Mouse (Mus musculus) right cerebral cortex, adult 2 months (tissue): ENCODE data around the gene Rad54l2.
A peak's percentile ranks its signal among the peaks of the same experiment; 100 is the strongest.

Experiments
- DNase-seq, 2 experiments: peaks; one replicate each; pipeline ENCODE4 v3.0.0; 2021 to 2022; ENCODE audit warnings: low spot score in 2 of 2

Gene Rad54l2

DNA sequence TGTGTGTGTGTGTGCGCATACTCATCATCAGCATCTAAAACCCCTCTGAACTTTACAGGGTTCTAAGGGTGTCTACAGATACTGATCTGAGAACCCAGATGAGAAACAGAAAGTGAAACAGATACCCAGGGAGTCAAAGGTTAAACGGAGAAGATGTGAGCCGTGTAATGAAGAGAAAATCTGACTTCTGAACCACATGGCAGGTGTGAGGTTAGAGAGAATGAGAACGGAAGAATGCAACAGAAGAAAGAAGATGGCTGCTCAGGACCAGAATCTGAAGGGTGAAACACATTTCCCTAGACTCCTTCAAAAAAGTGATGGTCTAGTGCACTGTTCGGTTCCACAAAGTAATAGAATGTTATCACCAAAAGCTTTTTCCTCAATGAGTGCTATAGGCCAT, 36.9 kb downstream of the Rad54l2 start:
- no peak for DNase-seq

DNA sequence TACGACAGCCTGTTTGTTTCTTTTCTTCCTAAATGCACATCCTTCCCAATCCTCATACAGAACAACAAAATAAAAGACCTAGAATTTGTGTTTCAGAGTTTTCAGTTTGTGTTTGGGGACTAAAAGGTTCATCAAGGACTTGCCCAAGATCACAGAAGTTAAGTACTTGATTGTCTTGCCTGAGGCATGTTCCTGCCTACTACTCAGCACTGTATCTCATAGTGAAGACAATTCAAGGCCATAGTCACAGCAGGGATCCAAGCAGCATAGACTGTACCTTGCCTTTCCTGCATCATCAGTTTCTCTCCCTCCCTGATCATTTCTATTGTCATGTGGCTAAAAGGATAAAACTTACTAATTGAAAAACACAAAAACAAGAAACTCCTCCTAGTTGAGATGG, 49.0 kb downstream of the Rad54l2 start:
- no peak for DNase-seq

DNA sequence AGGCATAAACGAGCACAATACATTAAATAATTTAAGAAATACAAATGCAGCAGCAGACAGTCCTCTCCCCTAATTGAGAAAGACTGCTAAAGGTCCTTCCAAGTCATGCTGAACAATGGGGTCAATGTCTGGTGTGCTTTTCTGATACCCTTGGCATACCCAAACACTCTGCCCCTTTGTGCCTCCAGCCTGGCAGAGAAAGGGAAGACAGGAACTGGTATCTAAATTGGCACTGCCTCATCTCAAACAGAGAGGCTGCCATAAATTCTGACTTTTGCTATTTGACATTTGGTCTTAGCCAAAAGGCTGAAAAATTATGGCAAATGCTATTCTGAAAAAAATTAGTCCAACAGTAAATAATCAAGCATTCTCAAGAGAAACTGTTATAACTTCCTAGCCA, 49.9 kb downstream of the Rad54l2 start:
- no peak for DNase-seq

DNA sequence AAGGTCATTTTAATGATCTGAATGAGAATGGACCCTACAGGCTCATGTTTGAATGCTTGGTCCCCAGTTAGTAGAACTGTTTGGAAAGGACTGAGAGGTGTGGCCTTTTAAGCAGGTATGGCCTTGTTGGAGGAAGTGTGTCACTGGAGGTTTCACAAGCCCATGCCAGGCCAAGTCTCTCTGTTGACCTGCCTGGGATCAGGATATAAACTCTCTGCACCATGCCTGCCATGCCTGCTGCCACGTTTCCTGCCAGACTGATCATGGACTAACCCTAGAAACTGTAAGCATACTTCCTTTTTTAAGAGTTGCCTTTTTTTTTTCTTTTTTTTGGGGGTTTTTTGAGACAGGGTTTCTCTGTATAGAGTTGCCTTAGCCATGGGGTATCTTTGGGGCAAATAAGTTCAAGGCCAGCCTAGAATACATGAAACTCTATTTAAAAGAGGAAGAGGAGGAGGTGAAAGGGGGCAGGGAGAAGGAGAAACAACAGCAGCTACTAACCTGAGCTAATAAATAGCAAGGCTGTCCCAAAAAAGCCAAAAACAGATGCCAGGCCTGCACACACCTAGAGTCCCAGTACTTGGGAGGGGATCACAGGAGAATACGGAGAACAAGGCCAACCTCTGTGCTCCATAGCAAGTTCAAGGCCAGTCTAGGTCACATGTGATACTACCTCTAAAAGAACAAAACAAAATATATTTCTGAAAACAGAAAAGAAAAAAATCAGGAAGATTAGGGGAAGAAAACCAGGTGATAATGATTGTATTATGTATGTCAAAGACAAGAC, 50.6 kb downstream of the Rad54l2 start:
- DNase-seq: no peak

DNA sequence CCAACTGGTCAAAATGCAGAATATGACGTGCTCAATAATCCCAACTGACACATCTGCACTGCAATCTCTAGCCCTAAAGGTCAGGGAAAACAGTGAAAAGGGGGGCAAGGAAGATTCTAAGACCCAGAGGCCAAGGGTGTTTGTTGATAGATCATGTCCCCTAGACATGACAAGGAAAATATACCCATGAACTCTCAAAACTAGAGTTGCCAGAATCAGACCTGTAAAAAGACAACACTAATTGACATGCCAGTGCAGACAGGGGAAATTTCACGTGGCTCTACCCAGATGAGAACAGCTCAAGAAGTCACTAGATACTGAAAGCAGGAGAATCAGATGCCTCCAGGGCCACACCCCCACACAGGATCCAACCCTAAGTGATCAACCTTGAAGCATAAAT, 55.3 kb downstream of the Rad54l2 start:
- DNase-seq: no peak

DNA sequence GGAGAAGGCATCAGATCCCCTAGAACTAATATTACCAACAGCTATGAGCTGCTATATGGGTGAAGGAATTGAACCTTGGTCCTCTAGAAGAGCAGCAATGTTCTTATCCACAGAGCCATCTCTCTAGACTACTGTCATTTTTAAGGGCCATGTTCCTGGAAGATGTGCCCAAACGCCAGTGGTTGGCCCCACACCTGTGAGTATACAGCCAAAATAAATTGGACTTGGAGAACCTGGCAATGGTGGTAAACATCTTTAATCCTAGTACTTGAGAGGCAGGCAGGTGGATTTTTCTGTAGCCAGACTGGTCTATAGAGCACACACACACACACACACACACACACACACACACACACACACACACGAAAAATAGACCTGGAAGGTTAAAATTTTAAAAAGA, 59.6 kb downstream of the Rad54l2 start:
- no peak for DNase-seq

DNA sequence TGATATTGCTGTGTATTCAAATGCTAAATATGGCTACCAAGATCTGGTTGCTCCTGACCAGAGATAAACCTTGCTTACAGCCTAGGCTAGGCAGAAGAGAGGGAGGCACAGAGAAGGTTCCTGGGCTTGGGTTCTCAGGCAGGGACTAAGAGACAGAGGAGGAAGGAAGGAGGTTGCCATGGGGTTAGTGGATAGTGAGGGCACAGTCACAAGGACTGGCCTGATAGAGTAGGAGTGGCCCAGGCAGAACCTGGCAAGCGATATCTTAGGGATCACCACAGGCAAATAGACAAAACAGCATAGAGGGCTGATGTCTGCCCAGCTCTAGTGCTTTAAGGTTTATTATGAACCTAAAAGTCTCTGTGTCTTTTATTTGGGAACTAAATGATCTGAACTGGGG, 62.1 kb downstream of the Rad54l2 start:
- no peak for DNase-seq

DNA sequence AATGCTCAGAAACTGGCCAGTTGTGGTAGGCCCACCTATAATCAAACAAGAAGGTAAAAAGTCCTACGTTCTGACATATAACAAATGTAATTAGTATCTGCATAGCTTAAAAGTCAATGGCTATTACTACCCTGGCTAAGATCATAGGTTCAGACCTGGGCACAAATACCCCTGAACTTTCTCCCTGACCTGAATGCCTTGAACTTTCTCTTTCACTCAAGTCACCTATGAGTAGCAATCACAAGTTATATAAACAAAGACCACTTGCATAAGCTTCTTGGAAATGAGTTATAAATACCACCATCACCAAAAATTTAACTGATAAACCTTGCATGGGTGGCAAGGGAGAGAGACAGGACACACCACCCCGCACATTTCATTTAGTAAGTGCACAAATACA, 63.6 kb downstream of the Rad54l2 start:
- DNase-seq: no peak

DNA sequence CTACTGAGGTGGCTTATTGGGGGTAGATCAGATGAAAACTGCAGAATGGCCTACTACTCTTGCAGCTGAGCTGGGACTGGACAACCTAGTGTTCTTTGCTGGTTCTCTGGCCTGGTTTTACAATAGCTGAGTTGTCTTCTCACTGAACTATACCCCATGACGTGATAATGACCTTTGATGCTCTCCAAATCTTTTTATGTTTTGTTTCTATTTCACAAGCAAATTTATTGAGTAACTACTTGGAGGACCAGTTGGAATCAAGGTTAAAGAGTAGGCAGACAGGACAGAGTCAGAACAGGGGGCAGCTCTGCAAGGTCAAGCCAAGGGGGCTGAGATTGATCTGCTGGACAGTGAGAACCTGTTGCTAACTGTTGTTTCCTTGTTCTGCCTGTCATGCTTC, 64.1 kb downstream of the Rad54l2 start:
- DNase-seq: no peak

DNA sequence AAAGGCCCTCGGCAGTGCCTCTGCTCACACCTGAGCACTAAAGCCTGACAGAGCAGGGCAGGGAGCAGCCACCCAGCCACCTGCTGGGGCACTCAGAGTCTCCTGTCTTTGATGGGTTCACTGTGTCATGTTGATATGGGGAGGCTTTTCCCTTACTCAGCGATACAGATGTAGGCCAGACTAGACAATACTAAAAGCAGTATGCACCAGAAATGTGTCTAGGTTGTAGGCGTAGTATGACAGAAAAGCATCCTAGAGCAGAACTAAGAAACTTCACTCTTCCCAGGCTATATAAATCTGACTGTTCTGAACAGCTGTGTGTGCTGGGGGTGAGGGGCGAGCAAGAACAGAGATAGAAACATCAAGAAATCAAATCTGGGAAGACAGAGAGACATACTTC, 72.3 kb downstream of the Rad54l2 start:
- no peak for DNase-seq

DNA sequence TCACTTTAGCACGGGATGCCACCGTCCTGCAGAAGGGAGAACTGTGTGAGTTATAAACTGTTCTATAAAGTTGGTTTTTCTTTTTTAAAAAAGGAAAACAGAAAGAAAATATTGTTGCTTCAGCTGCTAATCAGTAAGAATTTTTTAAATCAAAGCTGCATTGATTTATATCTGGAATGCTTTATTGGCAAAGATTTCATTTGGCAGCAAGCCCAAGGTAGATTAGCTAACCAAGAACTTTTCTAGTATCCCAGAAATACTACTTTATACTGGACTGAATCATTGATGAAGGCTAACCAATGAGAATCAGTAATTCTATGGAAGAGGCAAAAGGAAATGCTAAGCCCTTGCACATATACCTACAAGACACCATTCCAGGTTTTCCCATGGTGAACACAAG, 72.8 kb downstream of the Rad54l2 start:
- DNase-seq: no peak

DNA sequence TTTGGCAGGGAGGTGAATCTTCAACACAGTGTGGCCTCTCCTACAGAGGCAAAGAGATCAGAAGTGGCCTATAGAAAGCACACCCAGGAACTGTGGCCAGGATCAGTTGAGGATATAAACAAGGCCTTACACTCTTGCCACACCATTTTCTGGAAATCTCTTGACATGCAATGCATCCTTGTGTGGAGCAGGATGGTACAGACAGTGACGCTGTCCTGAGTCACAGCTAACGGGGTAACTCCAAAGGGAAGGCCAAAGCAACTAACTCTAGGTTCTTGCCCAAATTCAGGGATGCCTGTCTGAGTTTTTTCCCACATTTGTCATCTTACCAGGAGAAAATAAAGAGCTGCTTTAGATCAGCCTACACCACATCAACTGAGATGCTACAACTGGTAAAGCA, 76.5 kb downstream of the Rad54l2 start:
- DNase-seq: no peak

DNA sequence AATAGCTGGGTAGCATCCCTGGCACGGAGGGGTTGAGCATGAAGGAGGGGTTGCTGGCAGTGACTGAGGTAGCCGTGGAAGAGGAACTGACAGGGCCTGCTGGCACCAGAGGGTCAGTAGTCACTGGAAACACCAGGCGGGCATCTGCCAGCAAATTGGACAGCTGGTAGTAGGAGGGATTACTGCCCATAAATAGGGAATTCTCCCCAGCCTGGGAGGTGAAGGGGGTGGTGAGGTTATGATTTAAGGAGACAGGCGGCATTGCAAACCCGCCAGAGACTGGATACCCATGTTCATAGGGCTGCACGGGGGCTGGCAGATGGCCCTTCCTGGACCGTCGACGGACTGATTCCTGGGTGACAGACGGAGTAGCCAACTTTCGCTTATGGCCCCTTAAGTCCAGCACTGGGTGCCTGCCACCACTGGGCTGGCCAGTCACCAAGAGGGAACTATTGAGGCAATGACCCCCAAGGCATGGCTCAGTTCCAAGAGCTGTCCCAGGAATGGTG, 96.0 kb downstream of the Rad54l2 start:
- DNase-seq: no peak

DNA sequence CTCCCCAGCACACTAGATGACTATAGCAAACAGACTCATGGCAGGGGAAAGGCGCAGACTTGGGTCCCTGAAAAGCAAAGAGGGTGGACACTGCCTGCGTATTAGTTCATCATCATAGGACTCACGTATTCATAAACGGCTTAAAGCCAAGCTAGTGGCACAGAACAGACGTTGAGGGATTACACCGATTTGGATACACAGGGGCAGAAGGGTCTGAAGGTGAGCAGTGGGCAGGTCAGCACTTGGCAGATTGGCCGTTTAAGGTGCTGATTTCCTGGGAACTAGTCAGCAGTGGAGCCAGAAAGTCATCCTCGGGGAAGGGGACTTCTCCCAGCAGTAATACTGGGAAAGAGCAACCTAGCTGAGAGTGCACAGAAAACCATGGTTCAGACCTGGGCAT, 100.2 kb downstream of the Rad54l2 start:
- DNase-seq: no peak

DNA sequence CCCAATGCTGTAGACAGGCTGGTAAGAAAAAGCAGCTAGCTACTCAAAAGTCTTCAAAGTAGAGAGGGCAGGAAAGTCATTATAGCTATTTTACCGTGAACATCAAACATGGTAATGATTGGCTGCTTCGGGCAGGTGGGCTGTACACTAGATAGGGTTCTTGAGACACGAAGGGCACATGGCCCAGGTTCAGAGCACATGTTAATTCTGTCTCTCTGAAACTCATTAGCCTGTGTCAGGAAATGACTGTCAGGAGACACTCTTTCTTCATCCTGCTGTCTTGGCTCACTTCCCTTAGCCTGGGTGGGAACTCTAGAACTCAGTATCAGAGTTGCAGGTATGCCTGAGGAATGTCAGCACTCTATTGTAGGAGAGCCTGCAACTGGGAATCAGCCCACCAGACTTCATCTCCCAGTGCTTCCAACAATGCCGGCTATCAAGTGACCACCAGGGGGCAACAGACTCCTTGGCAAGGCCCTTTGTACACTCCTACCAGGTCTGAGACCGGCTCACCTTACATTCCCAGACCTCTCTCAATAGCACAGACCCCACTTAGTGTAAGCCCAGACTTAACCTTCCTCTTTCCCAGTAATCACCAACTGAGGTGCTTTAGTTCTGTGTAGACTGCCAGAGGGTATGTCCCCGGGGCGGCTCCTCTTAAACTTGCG, 101.9 kb downstream of the Rad54l2 start:
- peak; percentile 76 to 77 for DNase-seq

DNA sequence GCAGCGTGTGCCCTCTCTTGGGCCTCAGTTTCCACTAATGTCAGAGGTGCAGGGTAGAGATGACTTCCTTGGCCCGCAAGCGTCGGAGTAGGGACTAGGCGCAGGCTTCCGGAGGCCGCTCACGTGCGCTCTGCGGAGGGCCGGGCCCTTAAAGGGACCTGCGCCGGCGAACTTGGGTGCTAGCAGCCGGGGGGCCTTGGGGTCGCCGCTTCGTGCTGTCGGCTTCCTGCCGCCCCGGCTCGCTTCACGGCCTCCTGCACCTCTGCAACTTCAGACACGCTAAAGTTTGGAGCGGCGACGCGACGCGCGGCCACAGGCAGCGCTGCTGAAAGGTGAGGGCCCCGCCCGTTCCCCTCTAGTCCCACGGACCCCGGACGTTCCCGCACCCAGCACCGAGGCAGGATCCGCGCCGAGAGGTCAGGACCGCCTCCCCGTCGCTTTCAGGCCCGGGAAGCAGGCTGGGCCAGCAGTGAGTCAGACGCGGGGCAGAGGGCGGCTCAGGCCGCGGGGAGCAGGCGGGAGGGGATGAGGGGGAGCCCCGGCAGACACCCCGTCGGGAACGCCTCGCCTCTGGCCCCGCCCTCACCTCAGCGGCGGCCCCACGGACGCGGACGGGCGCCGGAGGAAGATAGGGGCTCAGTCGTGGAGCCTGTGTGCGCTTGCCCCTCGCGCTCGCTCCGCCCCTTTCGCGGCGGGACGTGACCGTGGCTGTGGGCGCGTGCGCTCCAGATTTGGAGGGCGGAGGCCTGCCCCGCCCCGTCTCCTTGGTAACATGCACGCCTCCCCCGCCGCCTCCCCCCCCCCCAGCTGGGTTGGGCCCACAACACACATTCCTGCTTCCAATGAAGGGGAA, 103.5 kb downstream of the Rad54l2 start, which contains the start of gene Tex264:
Gene Tex264, minus strand, starts transcription at position 679 of the 853 bp plus-strand sequence.
- peak; percentile 83 to 86 for DNase-seq

DNA sequence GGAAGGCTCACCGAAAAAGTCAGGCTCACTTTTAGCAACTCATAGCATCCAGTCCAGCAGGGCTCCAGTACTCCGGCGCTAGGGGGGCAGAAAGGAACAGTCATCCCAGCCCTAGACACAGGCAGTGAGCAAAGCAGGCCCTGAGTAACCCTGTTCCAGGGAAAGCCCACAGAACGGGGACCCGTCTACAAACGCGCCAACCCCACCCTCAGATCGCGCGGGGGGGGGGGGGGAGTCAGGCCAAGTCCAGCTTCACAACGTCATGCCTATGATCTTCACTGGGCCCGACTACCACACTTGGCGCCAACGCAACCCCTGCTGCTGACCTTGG, 104.1 kb downstream of the Rad54l2 start:
- no peak for DNase-seq

DNA sequence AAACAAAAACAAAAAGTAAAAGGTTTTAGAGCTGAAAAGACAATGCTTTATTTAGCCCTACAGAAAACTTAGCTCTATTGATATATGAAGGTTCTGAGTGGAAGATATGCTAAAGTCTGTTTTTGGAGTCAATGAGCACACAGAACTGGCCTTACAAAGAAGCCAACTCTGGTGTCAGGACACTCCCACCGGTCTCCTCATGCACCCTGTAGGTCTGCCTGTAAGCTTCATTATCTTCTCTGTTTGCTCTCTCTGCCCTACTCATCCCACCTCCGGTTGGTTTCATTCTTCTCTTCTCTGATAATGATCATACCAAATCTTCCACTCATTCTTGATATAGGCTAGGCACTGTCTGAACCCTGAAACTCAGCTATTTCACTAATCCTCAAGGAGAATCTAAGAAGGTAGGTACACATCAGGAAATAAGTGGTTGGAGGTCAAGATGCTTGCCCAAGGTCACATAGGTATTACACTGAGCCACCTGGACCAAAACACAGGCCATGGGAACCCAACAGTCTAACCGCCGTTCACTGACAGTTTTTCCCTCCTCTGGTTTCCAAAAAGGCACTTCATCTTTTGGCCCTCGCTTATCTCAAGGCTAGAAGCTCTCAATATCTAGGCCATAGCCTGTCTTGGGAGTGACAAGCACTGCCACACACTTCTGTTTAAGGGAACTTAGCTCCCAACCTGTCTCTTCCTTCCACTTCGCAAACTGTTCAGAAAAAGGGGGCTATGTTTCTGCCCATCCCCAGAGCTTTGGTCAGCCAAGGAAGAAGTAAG, 104.7 kb downstream of the Rad54l2 start:
- DNase-seq: no peak

DNA sequence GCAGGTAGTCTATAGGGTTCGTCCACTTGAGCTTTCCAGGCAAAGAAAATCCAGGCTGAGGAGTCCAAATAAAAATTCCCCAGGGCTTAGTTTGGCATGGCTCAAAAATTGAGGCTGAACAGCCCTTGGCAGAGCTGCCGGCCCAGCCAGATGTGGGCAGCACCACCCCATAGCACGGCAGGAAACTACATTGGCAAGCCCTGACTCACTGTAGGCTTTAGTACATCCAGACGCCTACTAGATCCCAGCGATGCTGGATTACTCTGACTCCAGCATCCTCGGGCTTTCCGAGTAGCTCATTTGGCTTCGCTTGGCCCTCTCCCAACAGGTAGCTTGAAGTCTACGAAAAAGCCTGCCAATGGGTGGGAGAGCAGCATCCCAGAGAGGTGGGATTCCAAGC, 108.0 kb downstream of the Rad54l2 start:
- peak in 1 of 2 experiments; percentile 51 for DNase-seq

DNA sequence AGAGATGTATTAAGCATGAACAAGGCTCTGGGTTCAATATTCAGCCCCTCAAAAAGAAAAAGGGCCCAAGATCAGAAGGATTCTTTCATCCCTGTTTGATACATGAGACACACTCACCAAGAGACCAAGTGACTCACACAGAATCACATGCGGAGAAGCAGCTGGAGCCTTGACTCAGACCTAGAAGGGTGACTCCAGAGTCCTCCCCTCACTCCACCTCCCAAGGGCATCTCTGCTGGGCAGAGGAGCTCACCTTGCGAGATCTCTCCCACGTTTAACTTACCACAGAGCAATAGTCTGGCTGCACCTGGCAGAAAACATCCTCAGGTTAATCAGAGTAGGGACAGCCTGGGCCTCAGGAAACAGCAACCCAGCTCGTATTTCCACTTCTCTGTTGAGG, 110.8 kb downstream of the Rad54l2 start:
- DNase-seq: no peak

DNA sequence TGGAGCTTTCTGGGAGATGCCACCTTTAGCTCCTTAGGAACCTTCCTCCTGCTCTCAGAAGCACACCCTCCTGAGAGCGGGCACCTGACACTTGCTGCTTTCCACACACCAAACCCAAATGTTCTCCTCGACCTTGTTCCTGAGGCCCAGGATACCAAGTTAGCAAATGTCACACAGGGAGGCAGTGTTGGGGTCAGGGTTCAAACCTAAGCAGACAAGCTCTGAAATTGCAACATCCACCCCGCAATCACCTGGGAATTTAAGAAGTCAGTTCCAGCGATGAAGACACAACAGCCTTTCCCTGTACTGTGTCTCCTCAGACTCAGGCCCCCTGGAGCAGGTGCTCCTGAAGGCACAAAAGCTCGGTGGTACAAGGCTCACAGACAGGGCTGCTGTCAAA, 111.3 kb downstream of the Rad54l2 start:
- DNase-seq: no peak

DNA sequence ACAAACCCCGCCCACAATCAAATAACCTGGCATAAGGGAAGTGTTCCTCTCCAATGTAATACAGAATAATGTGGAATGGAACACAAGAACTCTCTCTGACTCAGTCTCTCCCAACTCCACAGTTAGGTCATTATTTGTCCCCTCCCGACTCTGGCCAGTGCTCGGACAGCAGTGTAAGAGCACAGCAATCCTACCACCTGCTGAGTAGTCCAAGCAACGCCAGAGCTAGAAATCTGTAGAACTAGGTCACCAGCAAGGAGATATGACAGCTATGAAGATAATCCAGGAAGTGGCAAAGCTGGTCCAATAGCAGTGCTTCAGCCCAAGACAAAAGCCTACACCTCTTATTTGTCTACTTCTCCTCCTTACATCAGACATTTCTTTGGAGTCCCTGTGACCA, 112.4 kb downstream of the Rad54l2 start:
- no peak for DNase-seq
